Mouse (Mus musculus) spleen, postnatal 36 days (tissue): ENCODE results near the gene Ssh1.
A peak's percentile ranks its signal among the peaks of the same experiment; 100 is the strongest.

Source experiments
- DNase-seq, 2 experiments: peaks; one replicate each; pipeline ENCODE4 v3.0.0; 2022; ENCODE audit warnings: low spot score in 2 of 2, mixed read lengths in 1 of 2

Ssh1 gene

GRCm38 (mm10) chr5:113966452-113967150 is 27.1 kb downstream of the Ssh1 start:
- DNase-seq, result no peak

GRCm38 (mm10) chr5:113965659-113966185 is 28.0 kb downstream of the Ssh1 start:
- no peak for DNase-seq

- no peak for DNase-seq
Measured at GRCm38 (mm10) chr5:113964972-113965371, 28.7 kb downstream of the Ssh1 start.

GRCm38 (mm10) chr5:113961776-113962175 is 31.9 kb downstream of the Ssh1 start:
- no peak for DNase-seq

GRCm38 (mm10) chr5:113960416-113960815 is 33.3 kb downstream of the Ssh1 start:
- no peak for DNase-seq

DNA sequence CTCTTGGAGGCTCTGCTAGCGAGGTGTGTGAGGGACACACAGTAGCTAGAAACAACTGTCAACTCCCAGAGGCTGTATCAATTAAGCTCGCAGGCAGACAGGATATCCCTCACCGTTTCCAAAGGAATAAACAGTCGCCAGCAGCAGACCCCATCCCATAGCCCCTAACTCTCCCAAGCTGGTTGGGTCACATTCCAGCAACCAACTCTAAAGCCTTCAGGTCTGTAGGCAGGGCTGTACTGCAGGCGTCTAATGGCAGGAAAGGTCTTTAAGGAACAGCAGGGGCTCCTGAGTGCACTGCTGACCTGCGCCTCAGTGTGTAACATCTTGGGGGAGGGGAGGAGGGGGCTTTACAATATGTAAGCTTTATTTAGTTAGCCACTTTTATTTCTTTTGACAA is 34.7 kb downstream of the Ssh1 start:
- no peak for DNase-seq

GRCm38 (mm10) chr5:113956510-113956909 is 37.2 kb downstream of the Ssh1 start:
- peak; percentile 74 to 83 for DNase-seq

GRCm38 (mm10) chr5:113955691-113956090 is 38.0 kb downstream of the Ssh1 start:
- no peak for DNase-seq

- DNase-seq, result no peak
Measured at GRCm38 (mm10) chr5:113955281-113955680, 38.4 kb downstream of the Ssh1 start.

DNA sequence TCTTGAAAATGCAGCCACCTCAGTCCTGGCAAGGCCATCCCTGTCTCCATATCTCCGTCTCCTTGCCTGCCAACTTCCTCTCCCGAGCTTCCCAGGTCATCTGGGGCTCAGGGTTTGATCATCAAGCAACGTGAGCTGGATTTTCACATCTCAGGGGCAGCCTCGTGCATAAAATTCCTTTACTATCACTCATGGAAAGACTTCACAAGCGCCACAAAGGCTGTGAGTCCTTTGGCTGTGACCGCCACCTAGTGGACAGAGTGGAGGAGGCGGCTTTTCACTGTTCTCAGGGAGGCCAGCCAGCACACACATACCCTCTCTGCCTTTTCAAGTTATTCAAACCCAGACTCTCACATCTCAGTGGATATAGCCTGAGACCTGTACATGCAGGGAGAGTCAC is 39.3 kb downstream of the Ssh1 start:
- peak; percentile 57 to 70 for DNase-seq

DNA sequence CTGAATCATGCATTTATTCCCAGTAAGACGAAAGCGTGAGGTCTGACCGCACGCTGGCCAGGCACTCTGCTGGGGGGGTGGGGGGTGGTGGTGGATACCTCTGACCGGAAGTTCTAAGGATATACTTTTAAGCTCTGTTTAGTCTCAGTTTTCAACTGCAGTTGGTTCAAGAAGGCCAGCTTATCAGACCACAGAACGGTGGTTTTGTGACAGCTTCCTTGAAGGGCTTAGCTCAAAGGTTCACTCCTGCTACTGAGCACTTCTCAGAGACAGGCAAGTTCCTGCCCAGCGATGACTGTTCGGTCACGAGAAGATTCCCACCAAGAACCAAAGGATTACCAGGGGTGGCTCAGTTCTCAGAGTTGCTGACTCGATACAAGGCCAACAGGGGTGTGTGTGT is 41.2 kb downstream of the Ssh1 start:
- DNase-seq, result no peak

DNA sequence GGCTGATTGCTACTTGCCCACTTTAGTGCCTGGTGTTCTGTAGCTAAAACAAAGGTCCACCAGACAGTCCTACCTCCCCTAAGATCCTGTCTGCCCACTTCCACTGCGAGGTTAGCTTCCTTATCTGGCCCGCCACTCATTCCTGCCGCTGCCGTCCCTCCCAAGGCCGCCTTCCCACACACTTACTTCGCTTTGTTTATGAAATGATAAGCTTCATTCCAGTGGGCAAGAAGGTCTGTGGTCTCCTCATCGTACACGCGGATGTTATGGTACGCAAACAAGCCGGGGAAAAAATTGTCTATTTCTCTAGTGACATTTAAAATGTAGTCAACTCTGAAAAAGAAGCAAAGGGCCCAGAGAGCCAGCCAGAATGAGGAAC is 42.0 kb downstream of the Ssh1 start:
- peak; percentile 21 to 39 for DNase-seq

GRCm38 (mm10) chr5:113950786-113951692 is 42.7 kb downstream of the Ssh1 start:
- no peak for DNase-seq

DNA sequence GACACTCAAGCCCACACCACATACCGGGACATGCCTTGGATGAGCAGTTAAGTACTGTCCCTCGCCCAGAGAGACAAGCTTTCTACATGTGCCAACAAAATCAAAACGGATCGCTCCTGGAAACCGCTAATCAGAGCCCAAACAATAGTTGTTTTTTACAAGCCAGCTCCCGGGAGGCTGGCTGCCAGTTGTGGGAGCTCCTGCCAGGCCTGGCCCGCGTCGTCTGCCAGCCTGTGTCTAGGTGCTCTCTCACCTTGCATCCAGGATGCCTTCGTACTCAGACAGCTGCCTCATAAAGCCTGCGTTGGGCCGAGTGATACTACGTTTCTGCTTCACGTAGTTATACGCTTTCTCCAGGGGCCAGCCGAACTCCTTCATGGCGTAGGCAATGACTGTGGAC is 43.6 kb downstream of the Ssh1 start:
- no peak for DNase-seq

GRCm38 (mm10) chr5:113947280-113947679 is 46.4 kb downstream of the Ssh1 start:
- no peak for DNase-seq

GRCm38 (mm10) chr5:113945126-113945525 is 48.6 kb downstream of the Ssh1 start:
- DNase-seq, result peak; percentile 24 to 43

DNA sequence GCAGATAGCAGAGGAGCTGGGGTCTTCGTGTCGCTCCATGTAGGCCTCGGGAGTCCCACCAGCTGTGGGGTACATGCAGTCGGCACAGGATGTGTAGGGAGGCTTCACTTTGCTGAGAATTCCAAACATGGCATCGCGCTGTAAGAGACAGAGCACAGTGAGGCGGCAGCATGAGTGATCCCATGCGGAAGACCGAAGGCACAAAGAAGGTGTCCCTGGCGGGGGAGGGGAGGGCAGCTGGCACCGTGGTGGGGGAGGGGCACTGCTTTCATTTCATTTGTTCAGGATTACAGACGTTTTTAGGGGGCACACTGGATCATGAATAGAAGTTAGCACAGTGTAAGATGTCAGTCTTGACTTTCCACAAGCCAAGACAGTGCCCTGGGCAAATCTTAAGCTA is 50.4 kb downstream of the Ssh1 start:
- DNase-seq, result no peak

GRCm38 (mm10) chr5:113942580-113942979 is 51.1 kb downstream of the Ssh1 start:
- no peak for DNase-seq

GRCm38 (mm10) chr5:113939263-113939900 is 54.3 kb downstream of the Ssh1 start:
- no peak for DNase-seq

- DNase-seq, result no peak
Measured at GRCm38 (mm10) chr5:113937650-113938049, 56.0 kb downstream of the Ssh1 start.

- no peak for DNase-seq
Measured at GRCm38 (mm10) chr5:113933889-113934288, 59.8 kb downstream of the Ssh1 start.

- DNase-seq, result no peak
Measured at GRCm38 (mm10) chr5:113933480-113933879, 60.2 kb downstream of the Ssh1 start.
